In the genomic region with DNA sequence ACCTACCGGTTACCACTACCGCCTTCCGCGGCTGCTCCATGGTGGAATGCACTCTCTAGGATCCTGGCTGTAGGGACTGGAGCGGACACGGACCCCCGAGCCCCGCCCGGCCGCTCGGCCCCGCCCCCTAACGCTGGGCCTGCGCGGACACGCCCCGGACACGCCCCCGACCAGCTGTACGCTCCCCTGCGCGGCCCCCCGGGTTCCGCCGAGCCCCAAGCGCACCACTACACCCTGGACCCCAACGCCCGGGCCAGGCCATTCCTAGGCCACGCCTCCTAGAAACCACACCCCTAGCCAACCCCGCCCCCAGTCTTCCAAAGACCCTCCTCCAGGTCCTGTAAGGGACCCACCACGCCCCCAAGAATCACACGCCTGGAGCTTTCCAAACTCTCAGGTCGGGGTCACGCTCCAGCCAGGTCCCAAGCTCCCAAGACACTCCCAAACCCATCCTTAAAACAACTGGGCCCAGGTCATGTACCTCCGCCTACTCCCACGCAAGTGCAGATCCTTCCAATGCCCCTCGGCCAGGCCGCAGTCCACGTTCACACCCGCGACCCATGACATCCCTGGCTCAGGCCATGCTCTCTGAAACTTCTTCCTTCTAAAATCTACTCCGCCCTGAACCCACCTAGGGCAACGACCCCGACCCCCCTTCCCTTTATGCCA, we compare ENCODE assay signal across 7 mouse cellular contexts. TPM values are rescaled to one million over a fixed set of nuclear protein-coding genes. Genes with fewer than 3 reads are reported as not detected.
DNase-seq lines count a peak whose midpoint lies in the region; ATAC-seq and TF ChIP-seq lines count a peak whose summit lies in the region.

No protein-coding gene starts in this region.

- H3K9me3 ChIP-seq in embryonic facial prominence, embryonic 10.5 days = no peaks in the 10 kb centered on the region
- no peaks in the 10 kb centered on the region for H3K9me3 ChIP-seq in limb, embryonic 10.5 days (replicated peaks)
- H3K9me3 ChIP-seq in midbrain, embryonic 12.5 days = no peaks in the 10 kb centered on the region

- H3K27ac ChIP-seq in embryonic facial prominence, embryonic 10.5 days (replicated peaks) = peak overlapping the region; percentile 89
- H3K27ac ChIP-seq in limb, embryonic 10.5 days = peak overlapping the region; percentile 88
- H3K27ac ChIP-seq in midbrain, embryonic 12.5 days (replicated peaks) = peak overlapping the region; percentile 69
- H3K27ac ChIP-seq in small intestine, adult 2 months (ENCODE audit: insufficient read depth, low read depth, low read length) = peak overlapping the region; percentile 94

- ATAC-seq in midbrain, embryonic 12.5 days (ENCODE audit: low FRiP score, low read depth) = peak; percentile 90

- peak overlapping the region; percentile 86 for H3K4me2 ChIP-seq in midbrain, embryonic 12.5 days (replicated peaks)

- TF ChIP-seq POLR2A in small intestine, adult 2 months (IDR thresholded peaks at IDR 0.05; ENCODE audit: low read depth, low read length) = peak; percentile 75

- peak; percentile 94 for DNase-seq in adrenal gland, postnatal 14 days
- peak; percentile 99 for DNase-seq in embryonic facial prominence, embryonic 10.5 days (ENCODE audit: low spot score)
- peak; percentile 99 for DNase-seq in heart, adult 11 months
- DNase-seq in kidney, adult 11 months = peak; percentile 97
- peak; percentile 100 for DNase-seq in limb, embryonic 10.5 days (ENCODE audit: low spot score)

- TF ChIP-seq CTCF in small intestine, adult 2 months (IDR thresholded peaks at IDR 0.05; ENCODE audit: extremely low read depth, insufficient read length, insufficient replicate concordance, low read depth, low read length) = no peak

- peaks cover 28% of the 10 kb centered on the region for H3K36me3 ChIP-seq in embryonic facial prominence, embryonic 10.5 days (replicated peaks)
- peaks cover 27% of the 10 kb centered on the region for H3K36me3 ChIP-seq in limb, embryonic 10.5 days
- H3K36me3 ChIP-seq in midbrain, embryonic 12.5 days = peaks cover under 1% of the 10 kb centered on the region; the same call in 1 of the 2 replicates
- peaks cover 17% of the 10 kb centered on the region for H3K36me3 ChIP-seq in small intestine, adult 2 months (ENCODE audit: control insufficient read depth, insufficient read depth, low read length)

- H3K27me3 ChIP-seq in embryonic facial prominence, embryonic 10.5 days (replicated peaks; ENCODE audit: low read depth, poor library complexity, severe bottlenecking) = no peaks in the 10 kb centered on the region
- H3K27me3 ChIP-seq in limb, embryonic 10.5 days (ENCODE audit: low read depth, poor library complexity, severe bottlenecking) = no peaks in the 10 kb centered on the region
- H3K27me3 ChIP-seq in midbrain, embryonic 12.5 days = no peaks in the 10 kb centered on the region
- H3K27me3 ChIP-seq in small intestine, adult 2 months (ENCODE audit: control insufficient read depth, insufficient read depth, low read length) = no peaks in the 10 kb centered on the region

- peaks cover 63% of the 10 kb centered on the region for H3K4me1 ChIP-seq in embryonic facial prominence, embryonic 10.5 days
- H3K4me1 ChIP-seq in limb, embryonic 10.5 days = peaks cover 49% of the 10 kb centered on the region
- H3K4me1 ChIP-seq in midbrain, embryonic 12.5 days = peaks cover 53% of the 10 kb centered on the region
- H3K4me1 ChIP-seq in small intestine, adult 2 months (ENCODE audit: control insufficient read depth, insufficient read depth, insufficient read length, low read length) = peaks cover 11% of the 10 kb centered on the region

- 1% methylated on average over 44 of the region's 44 CpGs for WGBS in embryonic facial prominence, embryonic 10.5 days
- WGBS in limb, embryonic 10.5 days = under 1% methylated on average over 44 of the region's 44 CpGs
- 2% methylated on average over 43 of the region's 44 CpGs for WGBS in midbrain, embryonic 12.5 days
- 2% methylated on average over 44 of the region's 44 CpGs for WGBS in small intestine, adult 2 months

- peak overlapping the region; percentile 80 for H3K4me3 ChIP-seq in embryonic facial prominence, embryonic 10.5 days
- H3K4me3 ChIP-seq in limb, embryonic 10.5 days = peak overlapping the region; percentile 74
- peak overlapping the region; percentile 76 for H3K4me3 ChIP-seq in midbrain, embryonic 12.5 days
- H3K4me3 ChIP-seq in small intestine, adult 2 months (ENCODE audit: low read depth, low read length) = peak overlapping the region; percentile 94

- H3K9ac ChIP-seq in midbrain, embryonic 12.5 days (replicated peaks) = peak overlapping the region; percentile 85

RNA-seq across cellular contexts. Expression of a gene that starts 0.5 kb away (rescaled TPM):
- 73.1 and 86.5 TPM in 2 replicates for total RNA-seq in adrenal gland, postnatal 14 days (2021)
- polyA plus RNA-seq in embryonic facial prominence, embryonic 10.5 days (2016; fragmentation: Nextera tagmentation; extraction: Ambion mirVana) = 51.8 and 52.7 TPM in 2 replicates
- 44.7 and 45.0 TPM in 2 replicates for polyA plus RNA-seq in limb, embryonic 10.5 days (2016; fragmentation: Nextera tagmentation; extraction: Ambion mirVana)
- 82.7 and 93.7 TPM in 2 replicates for polyA plus RNA-seq in midbrain, embryonic 12.5 days (2016; fragmentation: Nextera tagmentation; extraction: Ambion mirVana)
- polyA plus RNA-seq in small intestine, adult 2 months (2012; rRNA removed) = 49.5 and 129 TPM in 2 replicates

RNA-seq across cellular contexts. Expression of a gene that starts 13.3 kb away (rescaled TPM):
- total RNA-seq in adrenal gland, postnatal 14 days (2021) = 76.0 and 78.6 TPM in 2 replicates
- polyA plus RNA-seq in embryonic facial prominence, embryonic 10.5 days (2016; fragmentation: Nextera tagmentation; extraction: Ambion mirVana) = 347 and 351 TPM in 2 replicates
- polyA plus RNA-seq in limb, embryonic 10.5 days (2016; fragmentation: Nextera tagmentation; extraction: Ambion mirVana) = 405 and 438 TPM in 2 replicates
- polyA plus RNA-seq in midbrain, embryonic 12.5 days (2016; fragmentation: Nextera tagmentation; extraction: Ambion mirVana) = 255 and 263 TPM in 2 replicates
- polyA plus RNA-seq in small intestine, adult 2 months (2012; rRNA removed) = 109 and 152 TPM in 2 replicates

RNA-seq across cellular contexts. Expression of a gene that starts 27.5 kb away (rescaled TPM):
- total RNA-seq in adrenal gland, postnatal 14 days (2021) = 0.79 and 1.0 TPM in 2 replicates
- 0.14 TPM in 1 of 2 replicates, not detected in the other for polyA plus RNA-seq in embryonic facial prominence, embryonic 10.5 days (2016; fragmentation: Nextera tagmentation; extraction: Ambion mirVana)
- not detected in 2 replicates for polyA plus RNA-seq in limb, embryonic 10.5 days (2016; fragmentation: Nextera tagmentation; extraction: Ambion mirVana)
- 0.17 TPM in 1 of 2 replicates, not detected in the other for polyA plus RNA-seq in midbrain, embryonic 12.5 days (2016; fragmentation: Nextera tagmentation; extraction: Ambion mirVana)
- 4.1 and 6.7 TPM in 2 replicates for polyA plus RNA-seq in small intestine, adult 2 months (2012; rRNA removed)

RNA-seq across cellular contexts. Expression of a gene that starts 39.0 kb away (rescaled TPM):
- total RNA-seq in adrenal gland, postnatal 14 days (2021) = 165 and 174 TPM in 2 replicates
- 58.7 and 61.7 TPM in 2 replicates for polyA plus RNA-seq in embryonic facial prominence, embryonic 10.5 days (2016; fragmentation: Nextera tagmentation; extraction: Ambion mirVana)
- polyA plus RNA-seq in limb, embryonic 10.5 days (2016; fragmentation: Nextera tagmentation; extraction: Ambion mirVana) = 69.0 and 80.6 TPM in 2 replicates
- 206 and 213 TPM in 2 replicates for polyA plus RNA-seq in midbrain, embryonic 12.5 days (2016; fragmentation: Nextera tagmentation; extraction: Ambion mirVana)
- polyA plus RNA-seq in small intestine, adult 2 months (2012; rRNA removed) = 419 and 1,098 TPM in 2 replicates

RNA-seq across cellular contexts. Expression of a gene that starts 43.5 kb away (rescaled TPM):
- 0.11 and 0.19 TPM in 2 replicates for total RNA-seq in adrenal gland, postnatal 14 days (2021)
- 0.05 TPM in 1 of 2 replicates, not detected in the other for polyA plus RNA-seq in embryonic facial prominence, embryonic 10.5 days (2016; fragmentation: Nextera tagmentation; extraction: Ambion mirVana)
- not detected in 2 replicates for polyA plus RNA-seq in limb, embryonic 10.5 days (2016; fragmentation: Nextera tagmentation; extraction: Ambion mirVana)
- polyA plus RNA-seq in midbrain, embryonic 12.5 days (2016; fragmentation: Nextera tagmentation; extraction: Ambion mirVana) = 0.04 TPM in 1 of 2 replicates, not detected in the other
- polyA plus RNA-seq in small intestine, adult 2 months (2012; rRNA removed) = 0.03 and 0.05 TPM in 2 replicates

Comparison
In these comparisons a context has a peak if more than half of its experiments do, and no peak if none do; other contexts are left out.
1. Peak in every context shown above with its lines: DNase-seq, ATAC-seq, H3K4me3 ChIP-seq and H3K27ac ChIP-seq.